Mouse (Mus musculus) testis, adult 2 months (tissue): ENCODE results near the gene Nxnl2. TPM values are rescaled to one million over a fixed set of nuclear protein-coding genes. Genes with fewer than 3 reads are reported as not detected.

ENCODE experiments used
- H3K27ac ChIP-seq: fragments of 200-500 bp; 2 replicates; pipeline ENCODE4 v1.5.1; 2012; ENCODE audit warnings: low read depth, low read length; ENCODE audit not compliant: control insufficient read depth, insufficient read depth
- H3K27me3 ChIP-seq: fragments of 200-500 bp; 2 replicates; pipeline ENCODE4 v1.6.1; 2012; ENCODE audit warnings: mild to moderate bottlenecking, low read length, moderate library complexity; ENCODE audit not compliant: control insufficient read depth, insufficient read depth
- H3K36me3 ChIP-seq: fragments of 200-500 bp; 2 replicates; pipeline ENCODE4 v1.6.1; 2012; ENCODE audit warnings: mild to moderate bottlenecking, low read length; ENCODE audit not compliant: control insufficient read depth, insufficient read depth
- H3K4me1 ChIP-seq: fragments of 200-500 bp; 2 replicates; pipeline ENCODE4 v1.6.1; 2012; ENCODE audit warnings: low read length; ENCODE audit not compliant: control insufficient read depth, insufficient read depth
- H3K4me3 ChIP-seq: fragments of 200-500 bp; 2 replicates; pipeline ENCODE4 v1.5.1; 2012; ENCODE audit warnings: low read depth, mild to moderate bottlenecking, low read length, moderate library complexity, mixed read lengths; ENCODE audit not compliant: control insufficient read depth
- CTCF ChIP-seq: fragments of 200-500 bp; IDR thresholded peaks from 2 replicates; pipeline ENCODE4 v1.5.1; 2012; ENCODE audit warnings: low read depth, mild to moderate bottlenecking, inconsistent platforms, low read length, moderate library complexity; ENCODE audit not compliant: control insufficient read depth, insufficient read depth, insufficient replicate concordance
- POLR2A ChIP-seq: fragments of 200-500 bp; IDR thresholded peaks from 2 replicates; pipeline ENCODE4 v1.6.1; 2012; ENCODE audit warnings: low read depth, mild to moderate bottlenecking, inconsistent platforms, low read length, moderate library complexity; ENCODE audit not compliant: control insufficient read depth
- polyA plus RNA-seq: library from polyadenylated mRNA; depleted of rRNA; stranded (reverse); fragments of >200 nt; gene quantifications from 2 replicates; pipeline ENCODE4 v1.2.3, GENCODE M21; 2012

Nxnl2 gene
- polyA plus RNA-seq, 1 experiment = 7.0 TPM

DNA sequence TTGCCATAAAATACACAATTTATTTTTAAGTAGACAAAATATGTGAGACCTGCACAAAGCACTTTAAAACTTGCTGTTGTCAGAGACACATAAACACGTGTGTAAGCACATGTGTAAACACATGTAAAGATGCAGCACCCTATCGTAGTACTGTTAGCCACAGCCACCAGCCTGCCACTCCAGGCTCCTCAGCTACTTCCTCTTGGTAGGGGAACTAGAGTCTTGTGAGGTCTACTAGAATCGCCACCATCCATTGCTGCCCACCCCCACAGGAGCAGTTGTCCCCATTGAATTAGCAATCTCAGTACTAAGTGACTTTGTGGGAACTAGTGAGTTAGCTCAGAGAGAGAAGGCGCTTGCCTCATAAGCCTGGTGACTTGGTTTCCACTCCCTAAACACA lies 34.5 kb upstream of the Nxnl2 start:
- TF ChIP-seq CTCF (no peak), POLR2A (no peak)
- Histone ChIP-seq H3K4me3 (no peak overlapping the region), H3K27ac (peak overlapping the region; percentile 32), H3K4me1 (no peaks in the 10 kb centered on the region; the same call in 1 of the 2 replicates), H3K27me3 (no peaks in the 10 kb centered on the region), H3K36me3 (no peaks in the 10 kb centered on the region; the same call in 1 of the 2 replicates)

DNA sequence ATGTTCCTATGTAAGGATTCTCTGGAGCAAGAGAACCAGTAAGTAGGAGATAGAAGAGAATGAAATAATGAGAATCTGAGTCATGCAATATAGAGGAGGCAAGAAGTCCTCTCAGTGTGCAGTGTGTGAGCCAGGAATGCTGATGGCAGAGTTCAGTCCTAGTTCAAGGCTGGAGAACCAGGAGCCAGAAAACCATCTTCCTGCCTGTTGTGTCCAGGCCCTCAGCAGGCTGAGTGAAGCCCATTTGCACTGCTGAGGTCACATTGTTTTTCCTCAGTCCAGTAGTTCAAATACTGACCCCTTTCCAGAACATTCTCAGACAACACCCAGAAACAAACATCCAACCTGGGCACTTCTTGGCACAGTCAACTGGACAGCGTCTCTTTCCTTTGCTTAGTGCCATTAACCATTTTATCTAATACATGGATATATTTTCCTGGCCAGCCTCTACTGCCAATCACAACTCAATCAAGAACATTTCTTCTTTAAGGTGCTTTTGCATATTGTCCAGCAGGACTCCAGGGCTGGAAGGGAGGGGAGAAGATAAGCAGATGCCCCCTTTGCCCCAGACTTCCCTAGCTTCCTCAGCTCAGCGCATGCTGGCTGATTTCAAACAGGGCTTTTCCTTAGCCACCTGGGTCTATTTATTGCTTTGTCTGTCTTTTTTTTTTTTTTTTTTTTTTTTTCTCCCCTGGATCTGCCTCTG lies 33.7 kb upstream of the Nxnl2 start:
- Histone ChIP-seq H3K4me1 (no peaks in the 10 kb centered on the region; the same call in 1 of the 2 replicates), H3K4me3 (no peak overlapping the region), H3K36me3 (no peaks in the 10 kb centered on the region; the same call in 1 of the 2 replicates), H3K27ac (peak overlapping the region; percentile 32), H3K27me3 (no peaks in the 10 kb centered on the region)
- TF ChIP-seq POLR2A (no peak), CTCF (no peak)

DNA sequence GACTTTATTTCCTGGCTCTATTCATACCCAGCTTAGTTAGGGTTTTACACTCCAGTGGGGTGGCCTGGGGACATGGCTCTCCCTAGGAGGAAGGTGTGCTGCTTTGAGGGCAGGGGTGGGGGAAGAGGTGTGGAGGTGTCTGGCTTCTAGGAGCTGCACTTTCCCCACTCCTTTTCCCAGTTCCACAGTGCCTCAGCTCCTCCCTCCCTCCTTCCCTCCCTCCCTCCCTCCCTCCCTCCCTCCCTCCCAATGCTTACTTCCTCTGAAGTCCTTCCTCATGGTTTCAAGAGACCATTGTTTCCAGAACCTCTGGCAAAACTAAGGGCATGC lies 33.2 kb upstream of the Nxnl2 start:
- H3K4me3 ChIP-seq = no peak overlapping the region
- TF ChIP-seq CTCF = no peak
- no peak for TF ChIP-seq POLR2A
- no peaks in the 10 kb centered on the region; the same call in 1 of the 2 replicates for H3K4me1 ChIP-seq
- no peak overlapping the region for H3K27ac ChIP-seq
- no peaks in the 10 kb centered on the region for H3K27me3 ChIP-seq
- no peaks in the 10 kb centered on the region; the same call in 1 of the 2 replicates for H3K36me3 ChIP-seq

DNA sequence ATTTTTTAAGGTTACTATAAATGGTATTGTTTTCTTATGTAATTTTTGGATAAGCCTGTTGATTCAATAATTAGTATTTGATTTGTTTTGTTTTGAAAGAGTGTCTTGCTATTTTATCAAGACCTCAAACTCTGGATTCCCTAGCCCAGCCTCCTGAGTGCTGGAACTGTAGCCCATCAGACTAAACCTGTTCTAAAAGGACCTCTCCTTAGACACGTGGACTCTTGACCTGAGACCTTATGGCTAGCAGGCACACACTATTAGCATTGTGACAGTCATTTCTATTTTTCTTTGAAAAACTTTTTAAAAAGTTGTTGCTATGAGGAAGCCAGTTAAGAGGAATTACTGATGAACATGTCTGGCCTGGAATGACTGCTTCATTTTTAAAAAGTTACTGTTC lies 23.7 kb upstream of the Nxnl2 start:
- Histone ChIP-seq H3K4me3 (no peak overlapping the region), H3K36me3 (no peaks in the 10 kb centered on the region), H3K4me1 (no peaks in the 10 kb centered on the region), H3K27me3 (no peaks in the 10 kb centered on the region), H3K27ac (no peak overlapping the region)
- no peak for TF ChIP-seq CTCF
- no peak for TF ChIP-seq POLR2A

DNA sequence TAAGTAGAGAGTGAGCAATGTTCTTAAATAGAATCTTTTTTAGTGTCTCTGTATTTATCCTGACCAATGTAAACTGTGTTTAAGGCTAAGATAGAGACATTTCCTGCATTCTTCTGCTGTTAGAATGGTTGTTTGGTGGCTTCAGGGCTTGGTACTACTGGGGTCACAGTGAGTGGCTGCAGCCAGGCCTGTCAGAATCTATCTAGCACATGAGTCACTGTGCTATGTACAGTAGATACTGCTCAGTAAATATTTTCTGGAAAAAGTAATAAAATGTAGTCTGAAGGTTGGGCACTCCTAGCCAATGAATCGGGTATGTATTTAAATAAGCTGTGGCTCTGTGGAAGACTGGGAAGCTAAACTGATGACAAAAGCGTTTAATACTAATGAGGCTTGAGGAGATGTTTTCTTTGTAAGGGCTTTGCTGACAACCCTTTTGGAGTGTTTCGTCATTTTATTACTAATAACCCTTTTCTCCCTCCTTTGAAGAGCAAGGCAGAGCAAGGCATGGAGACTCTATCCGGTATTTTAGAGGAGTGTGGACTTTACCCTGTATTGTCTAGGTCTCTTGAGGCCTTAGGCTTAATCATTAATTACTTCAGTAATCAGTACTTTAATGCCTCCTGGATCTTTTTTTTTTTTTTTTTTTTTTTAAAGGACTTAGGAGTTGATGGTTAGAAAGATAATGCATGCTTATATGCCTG lies 17.7 kb upstream of the Nxnl2 start:
- Histone ChIP-seq H3K4me3 (no peak overlapping the region), H3K36me3 (no peaks in the 10 kb centered on the region), H3K27me3 (no peaks in the 10 kb centered on the region), H3K27ac (no peak overlapping the region), H3K4me1 (no peaks in the 10 kb centered on the region)
- TF ChIP-seq CTCF = no peak
- no peak for TF ChIP-seq POLR2A

DNA sequence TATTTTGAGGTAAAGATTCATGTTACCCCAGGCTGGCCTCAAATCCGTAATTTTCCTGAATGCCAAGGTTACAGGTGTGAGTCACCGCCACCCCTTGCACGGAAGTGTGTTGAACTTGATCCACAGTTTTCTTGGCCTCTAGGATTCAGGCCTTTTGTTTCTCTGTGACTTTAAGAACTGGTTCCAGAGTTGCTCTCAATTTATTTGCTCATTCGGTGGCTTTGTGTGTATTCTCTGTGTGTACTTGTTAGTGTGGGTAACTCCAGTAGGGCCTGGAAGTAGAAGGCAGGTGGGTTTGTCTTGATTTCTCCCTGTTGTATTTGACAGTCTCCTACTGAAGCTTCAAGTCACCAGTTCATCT lies 17.2 kb upstream of the Nxnl2 start:
- no peaks in the 10 kb centered on the region for H3K36me3 ChIP-seq

DNA sequence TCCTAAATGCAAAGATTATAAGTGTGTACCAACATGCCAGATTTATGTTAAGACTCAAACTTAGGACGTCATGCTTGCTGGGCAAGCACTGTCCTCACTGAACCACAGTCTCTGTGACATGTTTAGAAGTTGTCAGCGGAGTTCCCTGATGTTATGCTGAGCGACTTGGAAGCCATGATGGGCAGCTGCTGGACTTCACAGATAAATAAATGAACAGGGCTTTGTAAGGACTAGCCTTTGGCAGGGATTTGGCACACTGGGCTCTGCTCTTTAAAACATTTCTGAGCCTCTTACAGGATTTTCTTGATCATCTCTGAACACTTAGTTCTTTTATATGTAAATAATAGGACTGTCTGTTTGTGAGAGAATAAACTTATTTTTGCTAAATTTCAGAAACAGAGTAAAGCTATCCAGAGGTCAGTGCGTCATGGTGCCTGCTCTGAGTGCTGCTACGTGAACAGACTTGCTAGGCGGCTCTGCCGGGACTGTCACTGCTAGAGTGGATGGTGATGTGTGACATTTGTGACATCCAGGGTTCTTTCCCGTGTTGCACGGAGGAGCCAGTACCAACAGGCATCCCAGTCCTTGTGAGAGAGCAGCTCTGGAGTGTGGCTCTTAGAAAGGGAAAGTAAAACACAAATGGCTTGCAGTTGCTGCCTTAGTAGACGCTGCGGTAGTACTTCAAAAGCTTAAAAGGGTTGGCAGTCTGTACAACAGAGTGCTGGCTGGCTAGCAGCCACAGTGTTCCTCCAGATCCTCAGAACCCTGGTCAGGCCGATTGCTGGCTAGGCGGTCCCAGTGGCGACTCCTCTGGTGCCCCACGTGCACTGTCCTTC lies 15.4 kb upstream of the Nxnl2 start:
- Histone ChIP-seq H3K27me3 (no peaks in the 10 kb centered on the region), H3K36me3 (no peaks in the 10 kb centered on the region), H3K4me3 (no peak overlapping the region), H3K4me1 (peaks cover 2% of the 10 kb centered on the region; the same call in 1 of the 2 replicates), H3K27ac (no peak overlapping the region)
- TF ChIP-seq POLR2A (no peak), CTCF (no peak)

More for the DNA sequence above, 17.2 kb upstream of the Nxnl2 start:
- TF ChIP-seq CTCF = no peak
- no peak for TF ChIP-seq POLR2A
- Histone ChIP-seq H3K27me3 (no peaks in the 10 kb centered on the region), H3K27ac (no peak overlapping the region), H3K4me3 (no peak overlapping the region), H3K4me1 (peaks cover 2% of the 10 kb centered on the region; the same call in 1 of the 2 replicates)
